Mouse (Mus musculus) spleen, postnatal 10 days (tissue): ENCODE measurements around the gene Clec11a.

Experiments
- DNase-seq, 2 experiments: peaks; one replicate each; pipeline ENCODE4 v3.0.0; 2021 to 2022; ENCODE audit warnings: low spot score in 2 of 2

Clec11a gene

GRCm38 (mm10) chr7:44280959-44281358 lies 25.7 kb downstream of the Clec11a start:
- no peak for DNase-seq

GRCm38 (mm10) chr7:44277250-44277622 lies 29.5 kb downstream of the Clec11a start:
- DNase-seq, result peak in 1 of 2 experiments; percentile 58

DNA sequence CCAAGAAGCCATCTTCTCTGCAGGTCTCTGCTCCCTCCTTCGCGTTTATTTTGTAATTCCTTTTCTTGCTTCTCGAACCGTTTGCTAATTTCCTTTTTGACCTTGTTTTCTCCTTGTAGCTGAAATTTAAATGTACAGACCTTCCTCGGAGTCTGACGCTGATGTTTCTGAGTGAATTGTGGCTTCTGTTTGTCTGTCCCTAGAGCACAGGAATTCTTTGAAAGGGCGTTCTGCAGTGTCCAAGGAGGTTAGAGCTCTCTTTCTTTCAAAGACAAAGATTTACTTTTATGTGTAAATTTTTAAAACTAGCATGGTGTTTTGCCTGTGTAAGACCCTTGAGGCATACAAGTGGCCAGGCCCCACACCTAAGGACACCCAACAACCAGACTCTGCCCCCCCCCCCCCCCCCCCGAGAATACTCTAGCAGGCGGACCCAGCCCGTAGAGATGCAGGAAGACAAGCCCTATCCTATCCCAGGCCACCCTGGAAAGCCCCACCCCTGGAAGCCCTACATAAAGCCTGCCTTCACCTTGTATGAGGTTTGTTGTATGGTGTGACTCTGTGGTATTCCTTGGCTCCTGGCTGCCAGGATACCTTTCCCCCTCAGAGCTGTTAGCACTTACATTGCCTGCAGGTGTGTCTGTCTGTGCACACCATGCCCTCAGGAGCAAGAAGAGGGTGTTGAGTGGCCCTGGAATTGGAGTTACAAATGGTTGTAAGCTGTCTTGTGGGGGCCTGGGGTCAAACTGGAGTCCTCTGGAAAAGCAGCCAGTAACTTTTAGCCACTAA lies 30.0 kb downstream of the Clec11a start:
- no peak for DNase-seq

- DNase-seq, result no peak
Measured at GRCm38 (mm10) chr7:44275546-44275945, 31.2 kb downstream of the Clec11a start.

GRCm38 (mm10) chr7:44274096-44274495 lies 32.6 kb downstream of the Clec11a start:
- DNase-seq, result no peak

DNA sequence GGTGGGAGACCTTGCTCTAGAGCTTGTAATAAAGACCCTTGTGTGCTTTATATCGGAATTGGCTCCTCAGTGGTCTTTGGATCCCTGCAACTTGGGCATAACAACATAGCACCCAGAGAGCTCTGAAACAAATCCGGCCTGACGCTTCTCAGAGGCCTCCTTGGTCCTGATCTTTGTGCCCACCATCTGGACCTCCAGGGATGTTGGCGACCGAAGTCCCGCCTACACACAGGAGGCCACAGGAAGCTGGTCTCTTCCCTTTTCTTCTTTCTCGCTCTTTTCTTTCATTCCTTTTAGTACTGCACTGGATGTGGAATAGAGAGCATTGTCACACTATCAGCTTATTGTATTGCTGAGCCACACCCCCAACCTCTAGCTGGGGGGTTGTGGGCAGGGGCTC lies 33.3 kb downstream of the Clec11a start:
- DNase-seq, result no peak

GRCm38 (mm10) chr7:44272546-44272945 lies 34.2 kb downstream of the Clec11a start:
- DNase-seq, result no peak

- no peak for DNase-seq
Measured at GRCm38 (mm10) chr7:44271309-44271708, 35.4 kb downstream of the Clec11a start.

- no peak for DNase-seq
Measured at GRCm38 (mm10) chr7:44269397-44269796, 37.3 kb downstream of the Clec11a start.

DNA sequence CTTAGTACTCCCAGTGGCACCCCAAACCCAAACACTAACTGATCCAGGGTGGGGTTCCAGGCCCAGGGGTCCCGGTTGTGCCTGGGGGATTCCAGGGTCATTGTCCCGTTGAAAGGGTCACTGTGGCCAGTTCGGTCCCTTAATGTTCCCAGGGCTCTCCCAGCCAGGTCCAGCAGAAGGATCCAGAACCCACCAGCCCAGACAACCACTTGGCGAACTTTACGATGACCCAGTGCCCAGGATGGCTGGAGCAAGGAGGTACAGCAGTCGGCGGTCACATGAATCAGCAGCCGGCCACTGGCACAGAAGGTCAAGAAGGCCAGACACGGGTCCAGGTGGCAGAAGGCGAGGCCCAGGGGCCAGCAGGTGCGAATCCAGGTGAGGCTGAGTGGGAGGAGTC lies 38.6 kb downstream of the Clec11a start:
- DNase-seq, result no peak

DNA sequence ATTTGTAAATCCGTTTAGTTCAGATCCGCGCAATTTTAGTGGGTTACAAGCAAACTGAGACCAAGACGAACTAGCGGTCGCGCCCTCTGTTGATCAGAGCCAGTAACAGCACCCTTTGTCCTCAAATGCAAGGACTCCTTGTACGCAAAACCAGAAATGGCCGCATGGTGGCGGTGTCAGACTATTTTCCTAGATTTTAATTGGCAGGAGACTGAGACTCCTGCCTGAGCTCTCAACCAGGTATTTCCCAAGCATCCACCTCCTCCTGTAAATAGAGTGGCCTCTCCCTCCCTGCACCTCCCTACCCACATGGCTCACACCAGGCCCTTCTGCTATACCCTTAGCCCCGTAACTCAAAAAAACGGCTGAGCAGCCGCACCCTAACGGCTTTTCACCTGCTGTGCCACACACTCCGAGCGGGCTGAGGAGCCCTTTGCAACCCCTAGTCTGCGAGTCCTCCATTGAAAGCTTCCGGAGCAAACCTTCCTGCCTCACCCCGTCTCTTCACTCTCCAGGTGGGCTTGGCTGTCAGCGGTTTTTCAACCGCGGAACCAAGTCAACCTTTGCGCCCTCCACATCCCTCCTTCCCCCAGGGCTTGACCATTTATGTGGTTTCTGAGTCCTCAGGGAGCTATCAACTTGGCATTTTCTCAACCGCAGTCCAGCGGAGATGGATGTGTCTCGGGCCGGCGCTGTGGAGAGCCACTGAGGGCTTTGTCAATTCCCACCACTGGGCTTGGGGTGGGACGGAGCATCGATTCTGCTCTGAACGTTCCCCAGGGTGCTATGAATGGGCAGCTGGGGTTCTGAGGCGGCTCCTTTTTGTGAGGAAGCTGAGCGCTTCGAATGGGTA lies 43.7 kb downstream of the Clec11a start:
- DNase-seq, result peak; percentile 89 to 94

- no peak for DNase-seq
Measured at GRCm38 (mm10) chr7:44261147-44261546, 45.6 kb downstream of the Clec11a start, which contains the start of gene Gm15517. Gm15517 (plus strand) TSS chr7:44261447.

- no peak for DNase-seq
Measured at GRCm38 (mm10) chr7:44260410-44260809, 46.3 kb downstream of the Clec11a start.

GRCm38 (mm10) chr7:44257278-44257677 lies 49.4 kb downstream of the Clec11a start, which contains the start of gene Acp4:
Acp4 (minus strand) TSS chr7:44257378.
- no peak for DNase-seq

DNA sequence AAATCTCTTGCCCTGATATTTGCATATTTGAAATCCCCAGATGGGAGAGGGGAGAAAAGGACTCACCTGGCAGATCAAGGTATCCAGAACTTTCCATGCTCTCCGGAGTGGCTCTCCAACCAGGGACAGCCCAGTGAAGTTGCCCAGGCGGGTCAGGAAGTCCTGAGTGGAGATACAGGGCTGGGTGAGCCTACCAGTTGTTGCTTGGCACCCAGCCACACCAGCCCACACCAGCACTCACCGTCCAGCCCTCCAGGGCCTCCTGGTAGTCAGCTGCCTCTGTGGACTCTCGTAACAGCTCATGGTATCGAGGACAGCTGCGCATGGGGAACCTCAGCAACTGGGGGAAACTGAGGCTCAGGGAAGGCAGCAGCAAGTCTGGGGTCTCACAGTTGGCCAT lies 51.8 kb downstream of the Clec11a start:
- DNase-seq, result no peak

GRCm38 (mm10) chr7:44253023-44253616 lies 53.6 kb downstream of the Clec11a start:
- DNase-seq, result no peak
